Mouse (Mus musculus): ENCODE measurements around the gene Mettl25. TPM values are rescaled to one million over a fixed set of nuclear protein-coding genes. Genes with fewer than 3 reads are reported as not detected.

Gene Mettl25
- total and polyA plus RNA-seq, 3 experiments: 3.8 to 17.9 (median 10.2) TPM

- no peak overlapping the region for H3K4me3 ChIP-seq (ENCODE audit: low read depth, low read length)
- H3K36me3 ChIP-seq (replicated peaks): peaks cover 47% of the 10 kb centered on the region
- no peak for TF ChIP-seq GATA2 (IDR thresholded peaks at IDR 0.05; ENCODE audit: borderline replicate concordance, low read depth, low read length)
- no peak for TF ChIP-seq TAL1 (conservative IDR thresholded peaks at IDR 0.05; ENCODE audit: low read depth, low read length)
- no peak for TF ChIP-seq GATA1 (IDR thresholded peaks at IDR 0.05; ENCODE audit: borderline replicate concordance, low read length)
- no peak for TF ChIP-seq CTCF (IDR thresholded peaks at IDR 0.05; ENCODE audit: low read depth, low read length)
- no peak for TF ChIP-seq POLR2AphosphoS5 (IDR thresholded peaks at IDR 0.05; ENCODE audit: insufficient replicate concordance, low read depth, low read length)
- ATAC-seq (ENCODE audit: extremely low read depth, insufficient number of reproducible peaks, low FRiP score, poor library complexity, severe bottlenecking) (no peak), DNase-seq (ENCODE audit: low spot score) (no peak)
- no peaks in the 10 kb centered on the region for H3K4me1 ChIP-seq (ENCODE audit: insufficient read depth, low read depth, low read length)
- no peaks in the 10 kb centered on the region for H3K9me3 ChIP-seq (replicated peaks)
- H3K27me3 ChIP-seq (ENCODE audit: insufficient read depth, low read length): no peaks in the 10 kb centered on the region
Observed at GRCm38 (mm10) chr10:105788744-105789486, 52.3 kb downstream of the Mettl25 start.

- H3K27me3 ChIP-seq (ENCODE audit: insufficient read depth, low read length): no peaks in the 10 kb centered on the region
- no peaks in the 10 kb centered on the region for H3K4me1 ChIP-seq (ENCODE audit: insufficient read depth, low read depth, low read length)
- TF ChIP-seq GATA2 (IDR thresholded peaks at IDR 0.05; ENCODE audit: borderline replicate concordance, low read depth, low read length) (no peak), TAL1 (conservative IDR thresholded peaks at IDR 0.05; ENCODE audit: low read depth, low read length) (no peak), POLR2AphosphoS5 (IDR thresholded peaks at IDR 0.05; ENCODE audit: insufficient replicate concordance, low read depth, low read length) (no peak), GATA1 (IDR thresholded peaks at IDR 0.05; ENCODE audit: borderline replicate concordance, low read length) (no peak), CTCF (IDR thresholded peaks at IDR 0.05; ENCODE audit: low read depth, low read length) (no peak)
- peaks cover 38% of the 10 kb centered on the region for H3K36me3 ChIP-seq (replicated peaks)
- no peak overlapping the region for H3K4me3 ChIP-seq (ENCODE audit: low read depth, low read length)
- DNase-seq (ENCODE audit: low spot score) (no peak), ATAC-seq (ENCODE audit: extremely low read depth, insufficient number of reproducible peaks, low FRiP score, poor library complexity, severe bottlenecking) (no peak)
- no peaks in the 10 kb centered on the region for H3K9me3 ChIP-seq (replicated peaks)
Observed at GRCm38 (mm10) chr10:105783766-105784165, 57.4 kb downstream of the Mettl25 start.

GRCm38 (mm10) chr10:105774382-105774781, 66.8 kb downstream of the Mettl25 start:
- Histone ChIP-seq H3K36me3 (replicated peaks) (peaks cover 20% of the 10 kb centered on the region), H3K4me3 (ENCODE audit: low read depth, low read length) (no peak overlapping the region), H3K4me1 (ENCODE audit: insufficient read depth, low read depth, low read length) (no peaks in the 10 kb centered on the region), H3K27me3 (ENCODE audit: insufficient read depth, low read length) (no peaks in the 10 kb centered on the region), H3K9me3 (replicated peaks) (no peaks in the 10 kb centered on the region)
- DNase-seq (ENCODE audit: low spot score): peak; percentile 7
- TF ChIP-seq TAL1 (conservative IDR thresholded peaks at IDR 0.05; ENCODE audit: low read depth, low read length) (no peak), POLR2AphosphoS5 (IDR thresholded peaks at IDR 0.05; ENCODE audit: insufficient replicate concordance, low read depth, low read length) (no peak), CTCF (IDR thresholded peaks at IDR 0.05; ENCODE audit: low read depth, low read length) (0 out of 2 replicates have a peak, but pooled peaks have one; percentile 26), GATA2 (IDR thresholded peaks at IDR 0.05; ENCODE audit: borderline replicate concordance, low read depth, low read length) (no peak)
- ATAC-seq (ENCODE audit: extremely low read depth, insufficient number of reproducible peaks, low FRiP score, poor library complexity, severe bottlenecking): peak; percentile 85

- Histone ChIP-seq H3K36me3 (replicated peaks) (peaks cover 26% of the 10 kb centered on the region), H3K4me1 (ENCODE audit: insufficient read depth, low read depth, low read length) (no peaks in the 10 kb centered on the region), H3K27me3 (ENCODE audit: insufficient read depth, low read length) (no peaks in the 10 kb centered on the region), H3K4me3 (ENCODE audit: low read depth, low read length) (no peak overlapping the region), H3K9me3 (replicated peaks) (no peaks in the 10 kb centered on the region)
- TF ChIP-seq GATA2 (IDR thresholded peaks at IDR 0.05; ENCODE audit: borderline replicate concordance, low read depth, low read length): no peak
- no peak for TF ChIP-seq GATA1 (IDR thresholded peaks at IDR 0.05; ENCODE audit: borderline replicate concordance, low read length)
- TF ChIP-seq POLR2AphosphoS5 (IDR thresholded peaks at IDR 0.05; ENCODE audit: insufficient replicate concordance, low read depth, low read length): no peak
- TF ChIP-seq CTCF (IDR thresholded peaks at IDR 0.05; ENCODE audit: low read depth, low read length): no peak
- DNase-seq (ENCODE audit: low spot score) (no peak), ATAC-seq (ENCODE audit: extremely low read depth, insufficient number of reproducible peaks, low FRiP score, poor library complexity, severe bottlenecking) (no peak)
Observed at GRCm38 (mm10) chr10:105772821-105773302, 68.3 kb downstream of the Mettl25 start.

GRCm38 (mm10) chr10:105763959-105764358, 77.2 kb downstream of the Mettl25 start:
- Histone ChIP-seq H3K4me3 (ENCODE audit: low read depth, low read length) (no peak overlapping the region), H3K36me3 (replicated peaks) (peaks cover 13% of the 10 kb centered on the region), H3K27me3 (ENCODE audit: insufficient read depth, low read length) (no peaks in the 10 kb centered on the region), H3K4me1 (ENCODE audit: insufficient read depth, low read depth, low read length) (no peaks in the 10 kb centered on the region), H3K9me3 (replicated peaks) (no peaks in the 10 kb centered on the region)
- TF ChIP-seq GATA2 (IDR thresholded peaks at IDR 0.05; ENCODE audit: borderline replicate concordance, low read depth, low read length) (no peak), POLR2AphosphoS5 (IDR thresholded peaks at IDR 0.05; ENCODE audit: insufficient replicate concordance, low read depth, low read length) (no peak), CTCF (IDR thresholded peaks at IDR 0.05; ENCODE audit: low read depth, low read length) (no peak), TAL1 (conservative IDR thresholded peaks at IDR 0.05; ENCODE audit: low read depth, low read length) (no peak), GATA1 (IDR thresholded peaks at IDR 0.05; ENCODE audit: borderline replicate concordance, low read length) (no peak)
- ATAC-seq (ENCODE audit: extremely low read depth, insufficient number of reproducible peaks, low FRiP score, poor library complexity, severe bottlenecking) (no peak), DNase-seq (ENCODE audit: low spot score) (no peak)

GRCm38 (mm10) chr10:105760460-105760859, 80.7 kb downstream of the Mettl25 start:
- TF ChIP-seq CTCF (IDR thresholded peaks at IDR 0.05; ENCODE audit: low read depth, low read length) (no peak), GATA1 (IDR thresholded peaks at IDR 0.05; ENCODE audit: borderline replicate concordance, low read length) (no peak), POLR2AphosphoS5 (IDR thresholded peaks at IDR 0.05; ENCODE audit: insufficient replicate concordance, low read depth, low read length) (no peak), TAL1 (conservative IDR thresholded peaks at IDR 0.05; ENCODE audit: low read depth, low read length) (no peak), GATA2 (IDR thresholded peaks at IDR 0.05; ENCODE audit: borderline replicate concordance, low read depth, low read length) (no peak)
- ATAC-seq (ENCODE audit: extremely low read depth, insufficient number of reproducible peaks, low FRiP score, poor library complexity, severe bottlenecking): no peak
- Histone ChIP-seq H3K4me3 (ENCODE audit: low read depth, low read length) (no peak overlapping the region), H3K4me1 (ENCODE audit: insufficient read depth, low read depth, low read length) (no peaks in the 10 kb centered on the region), H3K36me3 (replicated peaks) (peaks cover 4% of the 10 kb centered on the region), H3K9me3 (replicated peaks) (no peaks in the 10 kb centered on the region), H3K27me3 (ENCODE audit: insufficient read depth, low read length) (no peaks in the 10 kb centered on the region)
- no peak for DNase-seq (ENCODE audit: low spot score)
